Mouse (Mus musculus) ES-CJ7 (cell line): ENCODE measurements around the gene Eef1akmt4.
"Not testable (repeated sequence)": the region's sequence is repeated elsewhere in the genome, so short reads cannot be mapped to it uniquely, and the experiment has no call there.

ENCODE experiments used
- DNase-seq: peaks from one replicate; pipeline ENCODE4 v3.0.0; 2011; ENCODE audit warnings: low read depth, low spot score

Eef1akmt4 gene

GRCm38 (mm10) chr16:20623211-20623610 lies 11.8 kb downstream of the Eef1akmt4 start:
- no peak for DNase-seq

- DNase-seq: no peak
These were observed 17.5 kb downstream of the Eef1akmt4 start for GRCm38 (mm10) chr16:20628871-20629391.

- no peak for DNase-seq
These were observed 18.6 kb downstream of the Eef1akmt4 start, which contains the start of gene Ece2 for GRCm38 (mm10) chr16:20629731-20630634. Gene Ece2 (plus strand): TSS chr16:20629828.

GRCm38 (mm10) chr16:20637410-20637809 lies 26.0 kb downstream of the Eef1akmt4 start:
- DNase-seq: no peak

GRCm38 (mm10) chr16:20638367-20638766 lies 27.0 kb downstream of the Eef1akmt4 start:
- DNase-seq: no peak

GRCm38 (mm10) chr16:20642161-20642560 lies 30.8 kb downstream of the Eef1akmt4 start:
- DNase-seq: peak; percentile 60

GRCm38 (mm10) chr16:20643911-20644310 lies 32.5 kb downstream of the Eef1akmt4 start:
- DNase-seq: no peak

GRCm38 (mm10) chr16:20651076-20651946 lies 39.9 kb downstream of the Eef1akmt4 start, which contains the start of gene Psmd2:
Gene Psmd2 (plus strand): TSS chr16:20651652.
- peak; percentile 96 for DNase-seq

GRCm38 (mm10) chr16:20651947-20652310 lies 40.5 kb downstream of the Eef1akmt4 start:
- no peak for DNase-seq

GRCm38 (mm10) chr16:20653315-20653714 lies 41.9 kb downstream of the Eef1akmt4 start:
- DNase-seq: no peak

GRCm38 (mm10) chr16:20657661-20658060 lies 46.3 kb downstream of the Eef1akmt4 start:
- no peak for DNase-seq

- not testable (repeated sequence) for DNase-seq
These were observed 56.6 kb downstream of the Eef1akmt4 start, which contains the start of gene Eif4g1 for GRCm38 (mm10) chr16:20668013-20668412. Gene Eif4g1 (plus strand): TSS chr16:20668313.
